Mouse (Mus musculus) right cerebral cortex, adult 18-20 months (tissue): ENCODE results near the gene Tex36.

Experiments used
- DNase-seq: peaks from one replicate; pipeline ENCODE4 v3.0.0; 2022; ENCODE audit warnings: mixed read lengths

Tex36 gene

GRCm38 (mm10) chr7:133602058-133602457, at the start of gene Tex36:
TSS of gene Tex36 (minus strand) at chr7:133602158.
- no peak for DNase-seq

DNA sequence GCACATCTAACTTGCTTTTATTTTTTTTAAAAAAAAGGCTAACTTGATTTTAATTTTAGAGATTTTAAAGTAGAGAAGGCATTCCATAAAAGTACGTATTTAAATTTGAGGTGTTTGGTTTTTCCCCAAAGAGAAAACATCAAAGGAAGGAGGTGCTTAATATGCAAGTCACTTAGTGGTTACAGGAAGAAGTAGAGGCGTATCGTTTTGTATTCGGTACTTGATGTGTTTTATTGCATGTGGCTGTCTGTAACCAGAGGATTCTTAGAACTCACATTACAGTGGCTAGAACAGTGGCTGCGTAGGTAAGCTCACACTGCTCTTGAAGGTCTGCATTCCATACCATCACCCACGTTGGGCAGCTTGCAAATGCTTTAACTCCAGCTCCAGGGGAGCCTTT, 43.8 kb upstream of the Tex36 start:
- DNase-seq = no peak

DNA sequence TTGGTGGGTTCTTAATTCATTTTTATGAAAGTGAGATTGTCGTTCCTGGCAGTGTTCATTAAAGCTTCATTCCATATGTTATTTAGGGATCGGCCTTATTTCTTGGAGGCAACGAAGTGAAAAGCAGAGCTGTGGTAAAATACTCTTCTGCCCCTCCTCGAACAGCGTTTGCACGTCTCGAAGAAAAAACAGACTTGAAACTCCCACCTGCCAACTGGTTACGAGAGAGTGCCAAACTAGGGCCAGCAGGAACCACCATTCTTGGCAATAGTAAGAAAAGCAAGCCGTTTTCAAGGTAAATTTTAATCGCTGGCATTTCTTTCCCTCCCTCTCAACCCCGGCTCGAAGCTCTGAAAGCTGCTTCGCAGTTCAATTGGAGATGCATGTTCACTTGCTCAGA, 36.9 kb upstream of the Tex36 start:
- DNase-seq = peak; percentile 72

- DNase-seq = no peak
Measured at GRCm38 (mm10) chr7:133638306-133638705, 36.3 kb upstream of the Tex36 start.

GRCm38 (mm10) chr7:133637361-133638305, 35.7 kb upstream of the Tex36 start, which contains the start of gene Edrf1:
TSS of gene Edrf1 (plus strand) at chr7:133637543.
- peak; percentile 98 for DNase-seq

- DNase-seq = peak; percentile 90
Measured at GRCm38 (mm10) chr7:133636738-133637352, 34.9 kb upstream of the Tex36 start.

DNA sequence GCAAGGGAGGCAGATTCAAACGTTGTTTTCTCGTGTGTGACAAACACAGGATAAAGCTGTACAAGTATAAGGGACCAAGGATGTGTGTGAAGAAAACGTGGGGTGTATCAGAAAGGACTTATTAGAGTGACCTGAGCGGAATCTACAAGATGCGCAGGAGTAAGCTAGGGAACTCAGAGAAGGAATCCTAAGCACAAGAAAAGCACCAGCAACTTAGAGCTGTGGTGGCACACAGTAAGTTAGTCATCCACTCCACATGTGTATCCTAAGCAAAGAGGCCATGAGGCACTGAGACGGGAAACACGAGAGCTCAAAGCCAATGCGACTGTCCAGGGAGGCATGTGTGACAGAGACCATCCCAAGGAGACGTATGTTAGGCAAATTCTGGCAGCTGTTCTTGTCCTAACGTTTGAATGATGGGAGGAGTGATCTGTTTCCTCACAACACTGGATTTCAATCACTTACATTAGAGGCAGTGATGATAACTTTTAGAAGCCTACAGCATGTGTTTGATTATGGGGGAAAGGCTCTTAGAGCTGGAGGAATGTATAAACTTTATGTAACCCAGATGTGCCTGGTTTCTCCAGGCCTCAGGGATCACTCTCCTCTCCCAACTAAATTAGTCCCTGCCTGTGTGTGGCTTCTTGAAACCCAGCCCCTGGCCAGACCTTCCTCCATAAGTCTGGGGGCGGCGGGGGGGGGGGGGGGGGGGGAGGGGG, 33.1 kb upstream of the Tex36 start:
- DNase-seq = no peak

GRCm38 (mm10) chr7:133632476-133632875, 30.5 kb upstream of the Tex36 start:
- DNase-seq = peak; percentile 39

DNA sequence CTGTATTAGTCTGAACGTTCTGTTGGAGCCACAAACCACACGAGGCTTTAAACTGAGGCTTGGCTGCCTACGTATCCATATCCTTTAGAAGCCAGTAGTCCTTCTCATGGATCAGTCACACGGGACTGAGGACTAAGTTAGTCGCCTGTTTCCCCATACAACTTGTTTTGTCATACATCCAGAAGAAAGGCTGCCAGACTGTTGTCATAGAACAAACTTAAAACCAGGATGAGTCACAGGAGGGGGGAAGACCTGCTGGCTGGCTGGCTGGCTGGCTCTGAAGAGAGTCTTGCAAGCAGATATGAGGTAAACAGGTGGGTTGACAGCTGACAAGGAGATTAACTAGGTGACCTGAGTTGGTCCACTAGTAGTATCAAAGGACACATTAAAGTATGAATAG, 28.9 kb upstream of the Tex36 start:
- DNase-seq = no peak

GRCm38 (mm10) chr7:133627184-133627936, 25.4 kb upstream of the Tex36 start:
- no peak for DNase-seq

DNA sequence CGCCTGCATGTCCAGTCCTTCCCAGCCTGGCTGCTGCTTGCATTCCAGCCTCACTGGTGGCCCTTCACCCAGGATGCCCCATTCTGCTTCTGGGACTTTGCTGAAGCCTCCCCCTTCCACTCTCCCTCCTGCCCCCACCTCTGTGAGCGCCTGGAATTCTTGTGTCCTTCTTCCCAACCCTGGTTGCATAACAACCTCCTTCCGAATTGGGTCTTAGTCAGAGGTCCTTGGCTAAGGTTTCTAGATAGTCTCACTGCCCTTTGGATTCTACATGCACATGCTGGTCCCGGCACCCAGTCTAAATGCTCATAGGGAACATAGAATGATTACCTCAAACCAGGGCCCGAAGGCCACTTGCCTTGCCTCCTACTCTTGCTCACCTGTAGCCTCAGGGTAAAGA, 21.3 kb upstream of the Tex36 start:
- no peak for DNase-seq

DNA sequence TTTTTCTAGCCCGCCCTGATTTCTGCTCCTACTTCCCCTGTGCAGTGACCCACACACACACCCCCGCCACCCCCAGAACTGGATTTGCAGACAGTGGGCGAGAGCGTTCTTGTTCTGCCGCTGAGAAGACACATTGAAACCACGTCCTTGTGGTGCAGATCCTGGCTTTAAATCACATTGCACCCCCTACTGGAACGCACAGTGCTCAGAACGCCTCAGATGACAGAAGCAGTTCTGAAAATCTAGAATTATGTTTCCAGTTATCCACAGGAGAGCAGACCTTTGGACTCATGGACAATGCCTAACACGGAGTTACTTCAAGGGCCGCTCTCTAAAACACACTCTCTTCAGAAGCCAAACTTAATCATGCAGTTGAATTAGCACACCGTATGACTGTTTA, 18.8 kb upstream of the Tex36 start:
- DNase-seq = peak; percentile 42

- no peak for DNase-seq
Measured at GRCm38 (mm10) chr7:133612981-133613380, 11.0 kb upstream of the Tex36 start.

DNA sequence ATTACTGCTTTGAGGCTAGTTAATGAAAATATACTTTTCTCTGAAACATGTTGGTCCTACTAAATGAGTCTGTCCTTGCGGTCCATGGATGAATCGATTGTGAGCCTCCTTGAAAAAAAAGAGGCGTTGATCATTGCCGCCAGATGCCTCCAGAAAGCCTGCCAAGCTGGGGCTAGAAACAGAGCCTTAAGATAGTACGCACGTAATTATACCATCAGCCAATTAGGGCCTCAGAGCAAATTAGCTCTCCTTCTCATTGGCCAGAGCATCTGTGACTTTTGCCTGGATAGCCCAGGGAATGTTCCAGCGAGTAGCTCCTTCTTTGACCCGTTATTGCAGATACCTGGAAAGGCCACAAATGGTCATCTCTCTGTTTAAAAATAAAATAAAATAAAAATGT, 7.6 kb upstream of the Tex36 start:
- DNase-seq = peak; percentile 42

DNA sequence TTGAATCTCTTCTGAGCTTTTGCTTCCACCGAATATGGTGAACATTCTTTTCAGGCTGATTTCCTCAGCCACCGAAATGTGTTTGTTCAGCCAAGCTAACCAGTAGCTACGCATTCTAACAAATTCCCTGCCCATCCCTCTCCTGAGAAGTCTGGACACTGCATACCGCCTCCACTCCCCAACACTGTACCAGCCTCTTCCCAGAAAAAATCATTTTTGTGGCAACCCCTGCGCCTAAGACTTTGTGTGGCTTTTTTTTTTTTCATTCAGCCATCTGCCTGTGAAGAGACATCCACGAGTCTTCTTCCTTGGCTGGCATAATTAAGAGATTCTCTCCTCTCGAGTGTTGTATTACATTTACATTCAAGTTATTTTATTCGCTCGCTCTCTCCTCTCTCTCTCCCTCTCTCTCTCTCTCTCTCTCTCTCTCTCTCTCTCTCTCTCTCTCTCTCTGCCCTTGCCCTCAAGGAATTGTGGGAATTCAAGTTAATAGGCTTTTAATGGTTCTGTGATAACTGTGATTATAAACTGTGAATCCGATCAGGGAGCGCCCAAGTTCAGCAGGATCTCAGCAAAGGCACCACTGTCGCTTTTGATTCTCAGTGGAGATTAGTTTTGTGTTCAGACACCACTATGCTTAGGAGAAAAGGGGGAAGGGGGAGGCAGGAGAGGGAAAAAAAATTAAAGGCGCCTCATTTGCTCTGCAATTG, 6.8 kb upstream of the Tex36 start:
- DNase-seq = peak; percentile 44

GRCm38 (mm10) chr7:133607883-133608575, 6.1 kb upstream of the Tex36 start:
- DNase-seq = no peak

DNA sequence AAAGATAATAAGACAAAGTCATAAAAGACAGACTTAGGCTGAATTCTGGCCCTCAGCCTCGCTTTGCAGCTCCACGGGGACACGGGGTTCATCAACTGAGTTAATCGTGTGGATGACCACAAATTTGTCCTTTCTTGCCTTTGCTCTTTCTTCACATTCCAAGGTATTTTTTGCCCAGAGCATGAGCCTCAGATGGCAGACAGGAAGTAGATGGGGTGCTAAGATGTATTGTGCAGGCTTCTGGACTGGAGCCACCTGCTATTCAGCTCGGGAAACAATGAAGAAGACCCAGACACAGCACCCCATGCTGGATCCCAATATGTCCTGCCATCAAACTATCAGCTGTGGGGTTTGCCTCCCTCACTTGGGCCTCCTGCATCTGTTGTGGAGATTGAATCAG, 5.4 kb upstream of the Tex36 start:
- DNase-seq = no peak

GRCm38 (mm10) chr7:133604427-133605081, 2.6 kb upstream of the Tex36 start:
- DNase-seq = no peak

DNA sequence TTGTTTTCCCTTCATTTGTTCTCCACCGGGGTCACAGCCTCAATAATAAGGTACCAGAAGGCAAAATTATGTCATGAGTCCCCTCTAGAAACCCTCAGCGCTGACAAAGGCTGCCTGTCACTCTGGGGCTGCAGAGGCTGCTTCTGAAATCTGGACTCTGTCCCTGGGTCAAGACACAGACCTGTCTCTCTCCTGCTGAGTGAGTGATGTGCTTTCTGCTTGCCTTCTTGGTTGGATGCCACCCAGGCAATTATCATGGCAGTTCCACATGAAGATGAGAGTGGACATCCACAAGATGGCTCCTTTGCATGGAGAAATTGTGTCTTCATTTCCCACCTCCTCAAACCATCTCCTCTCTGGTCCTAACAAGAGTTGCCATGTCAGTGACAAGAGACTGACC, 1.2 kb upstream of the Tex36 start:
- no peak for DNase-seq

DNA sequence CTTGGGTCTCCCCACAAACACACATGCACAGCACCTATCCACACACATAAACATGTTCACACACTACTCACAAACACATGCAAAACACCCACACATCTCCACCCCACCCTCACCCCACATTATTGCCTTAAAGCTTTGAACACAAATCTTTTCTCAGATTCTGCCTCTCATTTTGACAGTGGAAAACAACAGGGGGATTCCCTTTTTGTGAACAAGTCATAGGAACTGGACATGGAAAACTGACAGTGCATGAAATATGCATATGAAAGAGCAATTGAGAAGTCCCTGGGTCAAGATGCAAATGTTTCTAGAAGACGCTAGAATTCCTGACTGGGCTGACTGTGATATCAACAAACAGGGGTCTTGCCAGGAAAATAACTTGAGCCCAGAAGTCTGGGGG, 1.4 kb downstream of the Tex36 start:
- no peak for DNase-seq

GRCm38 (mm10) chr7:133591750-133592149, 10.2 kb downstream of the Tex36 start:
- no peak for DNase-seq
